Mouse (Mus musculus) lung, postnatal 0 days (tissue): ENCODE measurements around the gene Tubgcp2.

ENCODE experiments used
- CTCF ChIP-seq: IDR thresholded peaks from 2 replicates; pipeline ENCODE4 v1.5.1; 2016; ENCODE audit warnings: antibody characterized with exemption, mild to moderate bottlenecking
- EP300 ChIP-seq: IDR thresholded peaks from 2 replicates; pipeline ENCODE4 v1.6.1; 2016; ENCODE audit warnings: antibody characterized with exemption, mild to moderate bottlenecking, control low read depth

- TF ChIP-seq CTCF (no peak), EP300 (no peak)
Observed at GRCm38 (mm10) chr7:139961141-139961540, 75.3 kb downstream of the Tubgcp2 start.
